Mouse (Mus musculus) intestine, embryonic 14.5 days (tissue): ENCODE data around the gene Nemf. TPM values are rescaled to one million over a fixed set of nuclear protein-coding genes. Genes with fewer than 3 reads are reported as not detected.

Source experiments
- ATAC-seq: fragments of 200-750 bp; cut with Nextera tagmentation; replicated peaks from 2 replicates; pipeline ENCODE4 v1.8.0; 2017; ENCODE audit warnings: low read depth, moderate number of reproducible peaks, moderate TSS enrichment, moderate library complexity; ENCODE audit not compliant: low FRiP score, low TSS enrichment
- DNase-seq: peaks from one replicate; pipeline ENCODE4 v3.0.0-alpha.2; 2018; ENCODE audit warnings: low spot score
- H3K27ac ChIP-seq: fragments of 300-500 bp; sonication (generic); 2 replicates; pipeline ENCODE4 v1.5.1; 2014; ENCODE audit warnings: low read depth, mild to moderate bottlenecking, control low read depth
- H3K27me3 ChIP-seq: fragments of 300-500 bp; sonication (generic); replicated peaks from 2 replicates; pipeline ENCODE4 v1.6.1; 2014; ENCODE audit warnings: low read length, control low read depth; ENCODE audit not compliant: control insufficient read depth, insufficient read depth
- H3K36me3 ChIP-seq: fragments of 300-500 bp; sonication (generic); 2 replicates; pipeline ENCODE4 v1.6.1; 2014; ENCODE audit warnings: low read length, control low read depth; ENCODE audit not compliant: control insufficient read depth, insufficient read depth
- H3K4me1 ChIP-seq: fragments of 300-500 bp; sonication (generic); replicated peaks from 2 replicates; pipeline ENCODE4 v1.6.1; 2014; ENCODE audit warnings: low read length, control low read depth, mixed read lengths; ENCODE audit not compliant: control insufficient read depth, insufficient read depth
- H3K4me2 ChIP-seq: fragments of 300-500 bp; sonication (generic); 2 replicates; pipeline ENCODE4 v1.6.1; 2014; ENCODE audit warnings: low read length
- H3K4me3 ChIP-seq: fragments of 300-500 bp; sonication (generic); 2 replicates; pipeline ENCODE4 v1.5.1; 2014; ENCODE audit warnings: low read depth, low read length, control low read depth, mixed read lengths
- H3K9ac ChIP-seq: fragments of 300-500 bp; sonication (generic); 2 replicates; pipeline ENCODE4 v1.6.1; 2014; ENCODE audit warnings: mild to moderate bottlenecking, low read length
- H3K9me3 ChIP-seq: fragments of 300-500 bp; sonication (generic); 2 replicates; pipeline ENCODE4 v1.6.1; 2016; ENCODE audit warnings: low read length, control low read depth; ENCODE audit not compliant: control insufficient read depth
- WGBS: fragments of 180-500 bp; shearing (Covaris S2); extraction: QIAGEN DNeasy Blood & Tissue Kit; methylation state at CpG from one replicate; pipeline ENCODE4 v1.1.7; 2014; 5-methylcytosine and 5-hydroxymethylcytosine counted together
- polyA plus RNA-seq: library from polyadenylated mRNA; unstranded; fragments of >200 nt; fragmentation: Nextera tagmentation; extraction: Ambion mirVana; gene quantifications from 2 replicates; pipeline ENCODE4 v1.2.1, GENCODE M21; 2014

Nemf gene
- polyA plus RNA-seq, 1 experiment from 2014 or later: 69.1 TPM

GRCm38 (mm10) chr12:69304051-69304450, 52.9 kb downstream of the Nemf start:
- WGBS: 89% methylated on average over 2 of the region's 2 CpGs
- Histone ChIP-seq H3K9me3 (no peaks in the 10 kb centered on the region), H3K4me1 (peaks cover 3% of the 10 kb centered on the region; the same call in 1 of the 2 replicates), H3K27me3 (no peaks in the 10 kb centered on the region), H3K36me3 (peaks cover 89% of the 10 kb centered on the region), H3K27ac (no peak overlapping the region), H3K4me2 (no peak overlapping the region), H3K4me3 (no peak overlapping the region), H3K9ac (no peak overlapping the region)
- no peak for ATAC-seq
- DNase-seq: no peak

- no peak overlapping the region for H3K4me2 ChIP-seq
- no peak overlapping the region for H3K9ac ChIP-seq
- ATAC-seq (no peak), DNase-seq (no peak)
- peaks cover 18% of the 10 kb centered on the region for H3K4me1 ChIP-seq
- 95% methylated on average over 12 of the region's 12 CpGs for WGBS
- H3K27me3 ChIP-seq: no peaks in the 10 kb centered on the region
- H3K4me3 ChIP-seq: no peak overlapping the region
- H3K27ac ChIP-seq: no peak overlapping the region
- H3K36me3 ChIP-seq: peaks cover 70% of the 10 kb centered on the region
- no peaks in the 10 kb centered on the region for H3K9me3 ChIP-seq
Measured at GRCm38 (mm10) chr12:69302171-69302570, 54.8 kb downstream of the Nemf start.

- Histone ChIP-seq H3K9me3 (no peaks in the 10 kb centered on the region), H3K4me2 (no peak overlapping the region), H3K27me3 (no peaks in the 10 kb centered on the region), H3K27ac (no peak overlapping the region), H3K36me3 (peaks cover 52% of the 10 kb centered on the region), H3K4me1 (peaks cover 23% of the 10 kb centered on the region), H3K4me3 (no peak overlapping the region), H3K9ac (no peak overlapping the region)
- ATAC-seq: no peak
- no peak for DNase-seq
- WGBS: 93% methylated on average over 2 of the region's 2 CpGs
Measured at GRCm38 (mm10) chr12:69300391-69300790, 56.6 kb downstream of the Nemf start.

GRCm38 (mm10) chr12:69299831-69300230, 57.1 kb downstream of the Nemf start:
- 97% methylated on average over 3 of the region's 3 CpGs for WGBS
- Histone ChIP-seq H3K4me3 (no peak overlapping the region), H3K4me1 (peaks cover 23% of the 10 kb centered on the region), H3K27me3 (no peaks in the 10 kb centered on the region), H3K4me2 (no peak overlapping the region), H3K27ac (no peak overlapping the region), H3K9me3 (no peaks in the 10 kb centered on the region), H3K36me3 (peaks cover 47% of the 10 kb centered on the region), H3K9ac (no peak overlapping the region)
- DNase-seq (no peak), ATAC-seq (no peak)

- DNase-seq (no peak), ATAC-seq (no peak)
- no peak overlapping the region for H3K9ac ChIP-seq
Measured at GRCm38 (mm10) chr12:69299231-69299630, 57.7 kb downstream of the Nemf start.

GRCm38 (mm10) chr12:69298281-69298680, 58.7 kb downstream of the Nemf start:
- no peak for DNase-seq
- no peak for ATAC-seq
- no peaks in the 10 kb centered on the region for H3K9me3 ChIP-seq
- H3K4me1 ChIP-seq: peaks cover 23% of the 10 kb centered on the region
- peaks cover 33% of the 10 kb centered on the region for H3K36me3 ChIP-seq
- 92% methylated on average over 4 of the region's 4 CpGs for WGBS
- H3K27me3 ChIP-seq: no peaks in the 10 kb centered on the region
- H3K9ac ChIP-seq: no peak overlapping the region
- peak overlapping the region; percentile 100; the same call in 1 of the 2 replicates for H3K4me3 ChIP-seq
- no peak overlapping the region for H3K27ac ChIP-seq
- peak overlapping the region; percentile 77 for H3K4me2 ChIP-seq

More at GRCm38 (mm10) chr12:69299231-69299630, 57.7 kb downstream of the Nemf start:
- Histone ChIP-seq H3K4me3 (no peak overlapping the region), H3K27me3 (no peaks in the 10 kb centered on the region), H3K27ac (no peak overlapping the region), H3K9me3 (no peaks in the 10 kb centered on the region), H3K36me3 (peaks cover 42% of the 10 kb centered on the region), H3K4me2 (peak overlapping the region; percentile 13; the same call in 1 of the 2 replicates), H3K4me1 (peaks cover 23% of the 10 kb centered on the region)
- 62% methylated on average over 12 of the region's 12 CpGs for WGBS

- Histone ChIP-seq H3K9me3 (no peaks in the 10 kb centered on the region), H3K36me3 (peaks cover 27% of the 10 kb centered on the region), H3K4me2 (peak overlapping the region; percentile 77), H3K27me3 (no peaks in the 10 kb centered on the region), H3K4me3 (peak overlapping the region; percentile 100), H3K4me1 (peaks cover 23% of the 10 kb centered on the region), H3K27ac (peak overlapping the region; percentile 96), H3K9ac (peak overlapping the region; percentile 98)
- WGBS: 17% methylated on average over 20 of the region's 20 CpGs
- ATAC-seq (no peak), DNase-seq (no peak)
Measured at GRCm38 (mm10) chr12:69297411-69298150, 59.4 kb downstream of the Nemf start.

GRCm38 (mm10) chr12:69296511-69297410, 60.2 kb downstream of the Nemf start, which contains the start of gene Klhdc2:
Klhdc2 (plus strand) TSS chr12:69296681.
- DNase-seq (peak; percentile 89), ATAC-seq (peak; percentile 93)
- peaks cover 18% of the 10 kb centered on the region for H3K36me3 ChIP-seq
- peak within 1 kb of the TSS; percentile 100 for H3K4me3 ChIP-seq
- no peaks in the 10 kb centered on the region for H3K27me3 ChIP-seq
- peak within 1 kb of the TSS; percentile 77 for H3K4me2 ChIP-seq
- peaks cover 23% of the 10 kb centered on the region for H3K4me1 ChIP-seq
- no peaks in the 10 kb centered on the region for H3K9me3 ChIP-seq
- H3K27ac ChIP-seq: peak within 1 kb of the TSS; percentile 96
- WGBS: under 1% methylated on average over 77 of the region's 98 CpGs
- peak within 1 kb of the TSS; percentile 98 for H3K9ac ChIP-seq
